Mouse (Mus musculus) left cerebral cortex, adult 8-10 months (tissue): Measurements from ENCODE around the gene Ybx2. TPM values are rescaled to one million over a fixed set of nuclear protein-coding genes. Genes with fewer than 3 reads are reported as not detected.
"Not testable (repeated sequence)": the region's sequence is repeated elsewhere in the genome, so short reads cannot be mapped to it uniquely, and the experiment has no call there.

Experiments
- DNase-seq, 2 experiments: peaks; one replicate each; pipeline ENCODE4 v3.0.0; 2022; ENCODE audit warnings: low spot score in 2 of 2
- total RNA-seq, 4 experiments: library from RNA; stranded (reverse); gene quantifications; 2 replicates each; pipeline ENCODE4 v1.2.4; 2022

Ybx2 gene
- total RNA-seq, 4 experiments from 2014 or later = 5.1 to 9.6 (median 6.1) TPM

DNA sequence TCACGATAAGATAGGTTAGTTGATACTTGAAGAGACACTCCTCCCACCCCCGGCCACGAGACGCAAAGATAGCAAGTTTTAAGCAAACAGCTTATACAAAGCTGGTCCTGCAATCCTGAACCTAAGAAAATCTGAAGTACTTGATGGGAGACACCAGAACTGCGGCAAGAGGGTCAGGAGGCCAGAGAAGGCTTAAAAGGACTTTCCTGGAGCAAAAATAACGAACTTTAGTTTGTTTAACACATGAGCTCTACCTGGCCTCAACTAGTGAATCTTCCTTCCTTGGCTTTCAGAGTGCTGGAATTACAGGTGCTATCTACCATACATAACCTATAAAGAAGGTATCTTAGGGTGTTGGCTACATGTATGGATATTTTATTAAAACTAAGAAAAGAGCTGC is 915 bp upstream of the Ybx2 start:
- DNase-seq = no peak

DNA sequence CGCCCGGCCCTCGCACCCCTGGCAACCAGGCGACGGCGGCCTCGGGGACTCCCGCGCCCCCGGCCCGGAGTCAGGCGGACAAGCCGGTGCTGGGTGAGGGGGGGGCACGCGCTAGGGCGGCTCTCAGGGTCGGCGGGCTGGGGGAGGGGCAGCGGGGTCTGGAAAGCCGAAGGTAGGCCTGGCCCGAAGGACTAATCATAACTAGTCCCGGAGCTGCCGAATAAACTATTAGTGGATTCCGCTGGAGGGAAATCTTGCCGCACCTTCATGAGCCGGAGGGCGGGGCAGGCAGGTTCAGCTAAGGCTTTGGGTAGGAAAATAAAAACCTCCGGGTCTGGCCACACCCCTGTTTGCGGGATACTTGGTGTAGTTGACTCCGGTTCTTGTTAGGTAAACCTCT is 560 bp downstream of the Ybx2 start:
- DNase-seq = no peak

DNA sequence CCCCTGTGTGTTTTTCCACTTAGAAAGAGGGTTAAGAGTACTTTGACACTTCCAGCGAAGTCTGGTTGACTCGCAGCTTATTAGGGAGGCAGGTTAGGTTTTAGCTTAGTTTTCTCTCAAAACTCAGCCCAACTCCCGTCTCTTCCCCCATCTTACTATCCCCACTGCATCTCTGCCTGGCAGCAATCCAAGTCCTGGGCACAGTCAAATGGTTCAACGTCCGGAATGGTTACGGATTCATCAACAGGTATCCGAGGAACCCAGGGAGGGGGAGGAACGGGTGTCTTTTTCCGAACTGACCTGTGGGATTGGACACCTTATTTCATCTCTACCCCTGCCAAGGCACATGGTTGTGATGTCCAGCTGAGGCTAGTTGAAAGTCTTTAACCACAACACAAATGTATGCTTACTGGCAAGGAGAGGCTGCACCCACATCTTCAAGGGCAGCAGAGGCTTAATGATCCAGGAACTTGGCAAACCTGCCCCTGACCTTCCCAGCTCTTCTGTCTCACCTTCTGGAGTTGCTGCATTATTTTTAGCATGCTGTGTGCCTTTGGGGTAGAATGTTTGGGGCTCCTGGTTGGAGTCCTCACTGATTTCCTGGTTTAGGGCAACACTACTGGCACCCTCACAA is 1.2 kb downstream of the Ybx2 start:
- DNase-seq = no peak

DNA sequence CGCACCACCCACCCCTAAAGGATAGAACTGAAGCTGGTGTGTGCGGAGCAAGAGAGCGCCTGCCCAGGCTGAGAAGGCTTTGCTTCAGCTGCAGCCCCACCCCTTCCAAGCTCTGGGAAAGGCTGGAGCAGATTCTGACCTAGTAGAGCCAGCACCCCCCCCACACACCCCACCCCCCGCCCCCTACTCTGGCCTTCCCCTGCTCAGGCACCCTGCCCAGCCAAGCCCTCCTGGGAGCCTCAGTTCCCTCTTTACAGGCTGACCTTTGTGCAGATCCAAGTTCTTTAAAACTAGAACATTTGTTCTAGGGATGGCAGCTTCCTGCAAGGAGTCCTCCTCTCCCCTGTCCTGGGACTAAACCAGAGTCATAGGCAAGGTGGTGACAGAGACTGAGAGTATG is 1.8 kb downstream of the Ybx2 start:
- DNase-seq = no peak

DNA sequence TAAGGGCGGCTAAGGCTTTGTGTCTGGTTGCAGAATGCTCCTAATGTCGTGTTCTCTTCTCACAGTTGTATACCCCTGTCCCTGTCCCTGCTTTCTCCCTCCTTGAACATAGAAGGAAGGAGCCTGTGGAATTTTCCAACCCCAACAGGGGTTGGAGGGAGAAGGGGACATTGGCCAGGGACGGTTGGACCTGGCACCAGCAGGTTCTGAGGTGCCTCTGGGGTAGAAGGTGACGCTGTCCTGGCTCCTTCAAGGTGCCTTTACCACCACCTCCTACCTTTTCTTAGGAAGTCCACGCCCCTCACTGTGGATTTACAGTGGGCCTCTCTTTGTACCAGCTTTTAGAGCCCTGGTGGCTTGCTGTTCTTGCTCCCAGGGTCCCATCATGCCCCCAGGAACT is 2.2 kb downstream of the Ybx2 start:
- no peak for DNase-seq

DNA sequence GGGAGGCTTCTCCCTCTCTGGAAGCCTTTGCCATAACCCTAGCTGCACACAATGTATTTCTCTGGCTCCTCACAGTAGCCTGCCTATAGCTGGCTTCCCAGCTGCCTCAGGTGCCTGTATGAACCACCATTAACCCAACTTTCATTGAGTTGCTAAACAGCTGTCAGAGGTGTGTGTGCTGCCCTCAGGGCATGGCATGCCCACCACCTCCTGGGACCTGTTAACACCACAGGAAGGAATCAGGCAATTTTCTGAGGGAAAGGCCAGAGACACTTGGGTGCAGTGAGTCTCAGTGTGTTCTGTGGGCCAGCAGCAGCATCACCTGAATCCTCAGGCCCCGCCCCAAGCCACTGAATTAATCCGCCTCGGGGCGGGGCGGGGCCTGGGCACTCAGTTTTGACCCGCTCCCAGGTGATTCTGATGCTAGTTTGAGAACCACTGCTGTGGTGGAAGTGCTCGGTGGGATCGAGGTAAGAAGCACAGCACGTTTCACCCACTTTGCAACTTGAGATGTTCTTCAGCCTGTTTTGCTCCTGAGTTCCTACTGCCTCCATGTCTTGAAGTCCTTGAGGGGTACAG is 2.9 kb downstream of the Ybx2 start:
- no peak for DNase-seq

DNA sequence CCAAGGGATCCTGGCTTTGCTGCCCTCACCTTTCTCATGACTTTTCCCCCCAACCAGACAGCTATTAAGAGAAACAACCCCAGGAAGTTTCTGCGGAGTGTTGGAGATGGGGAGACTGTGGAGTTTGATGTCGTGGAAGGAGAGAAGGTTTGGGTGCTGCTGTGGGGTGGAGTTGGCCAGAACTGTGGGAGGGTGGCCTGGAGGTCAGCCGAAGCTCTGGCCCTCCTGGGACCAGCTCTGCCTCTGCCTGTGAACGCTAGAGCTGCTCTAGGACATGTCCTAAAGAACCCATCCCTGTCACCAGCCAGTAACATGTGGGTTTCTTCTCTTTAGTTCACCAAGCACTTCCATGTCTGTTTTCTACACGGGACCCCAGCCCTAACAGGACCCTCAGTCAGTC is 3.6 kb downstream of the Ybx2 start:
- no peak for DNase-seq

- no peak for DNase-seq
Observed at GRCm38 (mm10) chr11:69939731-69940130, 4.1 kb downstream of the Ybx2 start.

GRCm38 (mm10) chr11:69940962-69941361 is 5.4 kb downstream of the Ybx2 start:
- DNase-seq = no peak

DNA sequence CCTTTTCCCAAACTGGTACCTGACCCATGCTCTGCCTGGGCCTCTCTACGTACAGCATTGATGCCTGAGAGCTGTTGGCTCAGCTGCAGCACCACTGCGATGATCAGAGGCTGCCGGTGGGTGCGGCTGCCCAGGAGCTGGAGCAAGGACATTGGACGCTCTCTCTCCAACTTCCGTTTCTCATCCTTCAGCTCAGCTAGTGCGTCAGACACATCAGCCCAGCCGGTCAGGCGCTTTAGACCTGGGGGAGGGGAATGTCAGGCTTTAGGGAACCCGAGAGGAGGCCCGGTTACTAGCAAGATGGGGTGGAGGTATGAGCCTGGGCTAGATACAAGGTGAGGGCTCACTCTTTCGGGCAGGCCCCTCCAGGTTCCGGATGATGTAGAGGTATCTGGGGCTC is 9.6 kb downstream of the Ybx2 start:
- no peak for DNase-seq

DNA sequence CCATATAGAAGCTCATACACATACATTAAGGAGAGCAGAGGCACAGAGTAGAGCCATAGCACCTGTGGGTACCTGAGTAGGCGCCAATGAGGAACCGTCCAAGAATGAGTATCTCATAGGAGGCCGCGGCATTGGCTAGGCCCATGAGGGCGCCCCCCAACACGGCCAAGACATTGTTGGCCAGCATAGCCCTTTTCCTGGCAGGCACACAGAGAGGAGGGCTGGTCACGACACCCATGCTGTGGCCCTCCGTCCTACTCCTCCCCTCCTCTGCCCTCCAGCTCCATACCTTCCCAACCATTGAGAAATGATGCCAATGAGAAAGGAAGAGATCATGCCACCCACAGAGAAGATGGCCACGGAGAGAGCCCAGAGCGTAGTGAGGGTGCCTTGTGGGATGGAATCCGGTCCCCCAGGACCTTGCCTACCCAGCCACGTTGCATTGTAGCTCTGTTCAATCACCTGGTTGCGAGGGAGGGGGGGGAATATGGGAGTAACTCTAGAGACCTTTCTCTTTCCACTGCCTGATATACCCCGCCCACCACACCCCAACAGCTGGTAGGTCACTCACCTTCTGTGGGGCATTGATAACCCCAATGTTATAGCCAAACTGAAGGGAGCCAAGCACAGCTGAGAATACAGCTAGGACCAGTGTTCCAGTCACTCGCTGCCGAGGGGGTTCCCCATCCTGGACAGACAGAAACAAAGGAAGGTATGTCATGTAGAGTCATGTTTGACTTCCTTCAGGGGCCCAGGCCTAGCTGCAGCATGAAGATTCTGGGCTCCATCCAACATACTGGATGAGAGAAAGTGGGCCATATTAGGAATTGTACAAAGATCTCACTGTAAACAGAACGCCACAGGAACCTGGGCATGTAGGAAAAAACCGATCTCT is 10.6 kb downstream of the Ybx2 start:
- DNase-seq = no peak

DNA sequence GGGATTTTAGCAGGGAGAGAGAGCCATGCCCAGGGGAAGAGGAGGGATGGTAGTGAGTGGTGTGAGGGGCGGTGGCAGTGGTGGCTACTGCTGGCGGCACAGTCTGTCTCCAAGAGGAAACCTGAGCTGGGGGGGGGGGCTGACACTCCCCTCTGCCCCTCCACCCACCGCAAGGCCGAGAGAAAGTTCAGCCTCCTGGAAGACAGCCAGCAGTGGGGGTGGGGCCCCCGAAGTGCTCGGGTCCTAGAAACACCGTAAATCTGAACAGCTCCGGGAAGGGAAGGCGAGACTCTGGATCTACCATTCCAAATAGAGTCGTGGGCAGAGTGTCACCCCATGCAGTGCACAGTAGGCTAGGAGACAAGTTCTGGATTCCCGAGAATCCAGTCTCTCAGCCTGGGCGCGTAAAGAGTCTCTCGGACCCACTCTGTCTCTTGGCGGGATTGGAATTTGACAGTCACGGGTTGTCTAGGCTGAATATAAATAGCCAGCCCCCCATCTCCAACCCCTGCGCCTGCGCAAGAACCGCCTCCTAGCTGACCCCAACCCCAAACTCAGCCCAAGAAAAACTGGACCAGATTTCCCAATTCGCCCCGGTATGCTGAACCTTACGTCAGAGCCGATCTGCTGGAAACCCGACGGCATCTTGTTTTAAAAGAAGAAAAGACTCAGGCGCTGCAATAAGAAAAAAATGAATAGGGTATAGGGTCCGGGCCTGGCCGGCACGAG is 11.9 kb downstream of the Ybx2 start:
- DNase-seq = no peak

DNA sequence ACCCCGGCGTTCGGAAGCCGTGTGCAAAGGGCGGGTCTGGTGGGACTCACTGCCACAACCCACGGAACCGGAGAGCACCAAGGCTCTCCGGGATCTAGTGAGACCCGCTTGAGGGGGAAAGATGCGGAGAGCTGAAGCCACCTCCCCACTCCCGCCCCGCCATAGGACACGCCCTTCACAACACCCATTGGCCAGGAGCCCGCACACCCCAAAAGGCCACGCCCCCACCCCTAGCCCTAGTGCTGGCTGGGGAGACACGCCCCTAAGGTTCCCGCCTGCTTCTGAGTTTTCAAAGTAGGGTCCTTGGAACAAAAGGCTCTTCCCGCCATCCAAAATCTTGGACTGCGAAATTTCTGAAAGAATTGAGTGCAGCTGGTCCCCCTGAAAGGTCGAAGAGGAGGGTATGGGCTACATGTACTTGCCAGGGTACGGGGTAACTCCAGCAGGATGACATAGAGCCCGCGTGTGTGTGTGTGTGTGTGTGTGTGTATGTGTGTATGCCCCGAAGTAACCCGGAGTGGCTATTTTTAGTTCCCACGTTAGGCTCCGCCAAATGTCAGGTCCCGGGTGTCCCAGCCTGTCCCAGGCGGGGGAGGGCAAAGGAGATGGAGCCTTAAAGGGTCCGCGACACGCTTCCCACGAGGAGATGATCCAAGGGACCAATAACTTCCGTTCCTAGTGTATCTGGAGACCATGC is 12.6 kb downstream of the Ybx2 start, which contains the start of gene Slc2a4:
Gene Slc2a4 (minus strand): TSS at position 123 of the 697 bp plus-strand sequence.
- DNase-seq = peak; percentile 28 to 34

GRCm38 (mm10) chr11:69948763-69949150 is 13.2 kb downstream of the Ybx2 start:
- peak; percentile 45 to 57 for DNase-seq

DNA sequence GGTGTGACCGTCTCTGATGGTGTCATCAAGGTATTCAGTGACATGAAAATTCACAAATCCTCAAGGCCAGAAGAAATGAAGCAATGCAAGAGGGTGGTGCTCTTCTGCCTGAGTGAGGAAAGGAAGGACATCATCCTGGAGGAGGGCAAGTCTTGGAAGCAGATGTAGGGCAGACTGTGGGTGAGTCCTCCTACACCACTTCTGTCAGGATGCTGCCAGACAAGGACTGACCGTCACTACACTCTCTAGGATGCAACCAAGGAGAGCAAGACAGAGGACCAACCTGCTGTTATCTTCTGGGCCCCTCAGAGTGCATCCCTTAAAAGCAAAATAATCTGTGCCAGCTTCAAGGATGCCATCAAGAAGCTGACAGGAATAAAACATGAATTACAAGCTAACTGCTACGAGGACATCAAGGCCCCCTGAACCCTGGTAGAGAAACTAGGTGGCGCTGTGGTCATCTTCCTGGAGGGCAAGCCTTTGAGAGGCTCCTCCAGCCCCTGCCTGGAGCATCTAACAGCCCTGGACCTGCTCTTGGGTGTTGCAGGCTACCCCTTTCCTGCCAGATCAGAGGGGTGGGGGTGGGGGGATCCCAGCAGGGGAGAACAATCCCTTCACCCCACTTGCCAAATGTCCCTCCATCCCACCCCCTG is 15.3 kb downstream of the Ybx2 start:
- no peak for DNase-seq

DNA sequence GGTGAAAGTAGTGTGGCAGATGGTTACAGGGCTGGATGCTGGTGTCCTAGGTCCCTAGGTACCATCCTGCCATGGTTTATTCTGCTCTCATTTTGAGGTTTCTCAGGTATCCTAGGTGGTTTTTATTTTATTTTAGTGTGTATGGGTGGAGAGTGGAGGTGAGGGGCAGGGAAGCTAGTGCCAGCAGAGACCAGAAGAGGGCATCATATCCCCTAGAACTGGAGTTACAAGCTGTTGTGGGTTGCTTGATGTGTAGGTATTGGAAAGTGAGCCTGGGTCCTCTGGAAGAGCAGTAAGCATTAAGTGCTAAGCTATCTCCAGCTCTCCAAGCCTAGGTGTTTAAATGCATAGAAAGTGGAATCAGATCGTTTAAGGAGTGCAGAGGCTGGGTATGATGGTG is 16.7 kb downstream of the Ybx2 start:
- DNase-seq = no peak

GRCm38 (mm10) chr11:69953267-69953915 is 17.8 kb downstream of the Ybx2 start:
- DNase-seq = no peak

DNA sequence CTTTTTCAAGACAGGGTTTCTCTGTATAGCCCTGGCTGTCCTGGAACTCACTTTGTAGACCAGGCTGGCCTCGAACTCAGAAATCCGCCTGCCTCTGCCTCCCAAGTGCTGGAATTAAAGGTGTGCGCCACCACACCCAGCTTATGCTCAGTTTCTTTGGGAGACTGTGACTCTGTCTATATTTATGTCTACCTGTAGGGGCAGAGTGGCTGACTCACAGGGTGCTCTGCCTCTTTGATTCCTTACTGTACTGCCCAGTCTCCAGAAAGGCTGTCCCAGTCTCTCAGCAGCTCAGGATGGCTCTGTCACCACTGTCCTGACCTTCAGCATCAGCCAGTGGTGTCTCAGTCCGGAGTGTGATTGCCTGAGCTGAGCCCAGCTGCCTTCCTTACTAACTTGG is 20.0 kb downstream of the Ybx2 start:
- not testable (repeated sequence) for DNase-seq

DNA sequence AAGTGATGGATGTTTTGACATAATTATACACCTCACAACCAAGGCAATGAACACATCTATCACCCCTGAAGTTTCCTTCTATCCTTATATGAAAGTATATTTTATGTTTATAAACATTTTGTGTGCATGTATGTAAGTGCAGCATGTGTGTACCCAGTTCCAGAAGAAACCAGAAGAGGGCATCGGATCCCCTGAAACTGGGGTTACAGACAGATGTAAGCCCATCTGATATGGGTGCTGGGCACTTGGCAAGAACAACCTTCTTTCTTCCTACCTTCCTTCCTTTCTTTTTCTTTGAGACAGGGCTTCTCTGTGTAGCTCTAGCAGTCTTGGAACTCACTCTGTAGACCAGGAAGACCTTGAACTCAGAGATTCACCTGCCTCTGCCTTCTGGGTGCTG is 20.6 kb downstream of the Ybx2 start:
- no peak for DNase-seq

DNA sequence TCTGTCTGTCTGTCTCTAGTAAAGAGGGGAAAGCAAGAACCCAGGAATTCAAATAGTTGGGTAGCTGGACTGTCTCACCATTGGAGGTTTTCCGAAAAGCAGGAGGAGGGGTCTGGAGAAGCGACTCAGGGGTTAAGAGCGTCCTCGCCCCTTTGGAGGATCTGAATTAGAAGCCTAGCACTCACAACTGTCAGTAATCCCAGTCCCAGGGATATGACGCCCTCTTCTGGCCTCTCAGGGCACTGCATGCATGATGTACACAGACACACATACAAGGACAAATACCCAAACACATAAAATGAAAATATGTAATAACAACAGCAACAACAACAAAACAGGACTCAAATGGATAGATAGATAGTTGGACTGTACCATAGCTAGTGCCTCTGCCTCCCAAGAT is 25.0 kb downstream of the Ybx2 start:
- DNase-seq = no peak
